Mouse (Mus musculus): ENCODE data around the gene Mtmr12.
A peak's percentile ranks its signal among the peaks of the same experiment; 100 is the strongest.

Gene Mtmr12

GRCm38 (mm10) chr15:12235983-12236382 lies 31.2 kb downstream of the Mtmr12 start:
- DNase-seq (ENCODE audit: low spot score): no peak

GRCm38 (mm10) chr15:12236961-12237360 lies 32.1 kb downstream of the Mtmr12 start:
- DNase-seq (ENCODE audit: low spot score): no peak

GRCm38 (mm10) chr15:12237539-12237938 lies 32.7 kb downstream of the Mtmr12 start:
- no peak for DNase-seq (ENCODE audit: low spot score)

- DNase-seq (ENCODE audit: low spot score): no peak
Observed at GRCm38 (mm10) chr15:12238337-12238736, 33.5 kb downstream of the Mtmr12 start.

GRCm38 (mm10) chr15:12240705-12241328 lies 36.0 kb downstream of the Mtmr12 start:
- no peak for DNase-seq (ENCODE audit: low spot score)

- DNase-seq (ENCODE audit: low spot score): no peak
Observed at GRCm38 (mm10) chr15:12243792-12244191, 39.0 kb downstream of the Mtmr12 start.

GRCm38 (mm10) chr15:12245580-12246359 lies 40.9 kb downstream of the Mtmr12 start:
- no peak for DNase-seq (ENCODE audit: low spot score)

- peak; percentile 45 for DNase-seq (ENCODE audit: low spot score)
Observed at GRCm38 (mm10) chr15:12246360-12247158, 41.7 kb downstream of the Mtmr12 start.

GRCm38 (mm10) chr15:12247159-12247603 lies 42.4 kb downstream of the Mtmr12 start:
- DNase-seq (ENCODE audit: low spot score): no peak

- DNase-seq (ENCODE audit: low spot score): peak; percentile 67
Observed at GRCm38 (mm10) chr15:12248279-12248678, 43.5 kb downstream of the Mtmr12 start.

GRCm38 (mm10) chr15:12250350-12250749 lies 45.5 kb downstream of the Mtmr12 start:
- DNase-seq (ENCODE audit: low spot score): no peak

GRCm38 (mm10) chr15:12251416-12252140 lies 46.8 kb downstream of the Mtmr12 start:
- no peak for DNase-seq (ENCODE audit: low spot score)

- no peak for DNase-seq (ENCODE audit: low spot score)
Observed at GRCm38 (mm10) chr15:12252141-12252489, 47.3 kb downstream of the Mtmr12 start.

- no peak for DNase-seq (ENCODE audit: low spot score)
Observed at GRCm38 (mm10) chr15:12257730-12258494, 53.1 kb downstream of the Mtmr12 start.

- no peak for DNase-seq (ENCODE audit: low spot score)
Observed at GRCm38 (mm10) chr15:12263056-12263455, 58.2 kb downstream of the Mtmr12 start.

- no peak for DNase-seq (ENCODE audit: low spot score)
Observed at GRCm38 (mm10) chr15:12266460-12266859, 61.6 kb downstream of the Mtmr12 start.

GRCm38 (mm10) chr15:12268021-12268420 lies 63.2 kb downstream of the Mtmr12 start:
- peak; percentile 78 for DNase-seq (ENCODE audit: low spot score)

- no peak for DNase-seq (ENCODE audit: low spot score)
Observed at GRCm38 (mm10) chr15:12271340-12271739, 66.5 kb downstream of the Mtmr12 start.

GRCm38 (mm10) chr15:12273325-12274052 lies 68.7 kb downstream of the Mtmr12 start:
- DNase-seq (ENCODE audit: low spot score): no peak

- no peak for DNase-seq (ENCODE audit: low spot score)
Observed at GRCm38 (mm10) chr15:12274053-12274769, 69.4 kb downstream of the Mtmr12 start.

Measured in retina, embryonic 14.5 days (tissue).